Mouse (Mus musculus): Measurements from ENCODE around the gene Rpgr. TPM values are rescaled to one million over a fixed set of nuclear protein-coding genes. Genes with fewer than 3 reads are reported as not detected.

The Rpgr gene
- 4.4 TPM for polyA plus RNA-seq (2017; shearing (Covaris generic))

GRCm38 (mm10) chrX:10216410-10216949 is at the start of gene Rpgr:
Gene Rpgr (minus strand): TSS chrX:10216920.

DNA sequence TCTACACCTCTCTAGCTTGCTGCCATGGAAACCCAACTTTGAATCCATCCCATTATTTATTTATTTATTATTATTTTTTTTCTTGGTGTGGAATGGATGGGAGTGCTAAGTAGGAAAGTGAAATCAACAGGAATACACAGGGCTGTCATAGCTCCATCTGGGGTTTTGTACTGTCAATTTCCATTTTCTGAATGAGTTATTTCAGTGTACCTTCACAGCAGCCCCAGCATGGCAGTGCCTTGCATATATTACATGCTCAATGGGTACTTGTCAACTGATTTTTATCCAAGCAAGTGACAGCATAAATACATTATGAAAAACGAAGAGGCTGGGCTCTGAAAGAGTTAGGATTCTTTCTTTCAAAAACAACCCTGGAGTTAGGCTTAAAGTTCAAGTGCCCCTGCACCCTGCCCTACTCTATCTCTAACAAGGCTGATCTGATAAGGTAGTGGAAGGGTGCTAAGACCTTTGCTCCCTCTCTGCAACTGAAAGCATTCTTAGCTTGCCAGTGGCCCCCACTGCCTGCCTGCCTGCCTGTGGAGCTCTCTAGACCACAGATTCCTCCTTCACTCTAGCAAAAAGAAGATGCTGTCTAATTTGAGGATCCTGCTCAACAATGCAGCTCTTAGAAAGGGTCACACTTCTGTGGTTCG is 35.3 kb upstream of the Rpgr start, which contains the start of gene Otc:
Otc (plus strand) TSS at position 454 of the 653 bp plus-strand sequence.

GRCm38 (mm10) chrX:10117065-10117719 is 99.5 kb downstream of the Rpgr start, which contains the start of gene Srpx:
Gene Srpx (minus strand): TSS chrX:10117709.

Other genes with a start within 250 kb of the Rpgr start
- not detected for gene Srpx, start 99.2 kb downstream of the Rpgr start, polyA plus RNA-seq (2017; shearing (Covaris generic))
- gene Otc, start 35.4 kb upstream of the Rpgr start, polyA plus RNA-seq (2017; shearing (Covaris generic)) = not detected

All from CD4-positive, CD25-positive, alpha-beta regulatory T cell, adult 9 weeks (primary cell).